Mouse (Mus musculus): ENCODE data around the gene Npm1.

Npm1 gene

GRCm38 (mm10) chr11:33162998-33163506 is at the start of gene Npm1:
Npm1 (minus strand) TSS chr11:33163206.
- peak; percentile 33; the same call in 1 of the 2 replicates for TF ChIP-seq GATA4 (IDR thresholded peaks at IDR 0.05; ENCODE audit: insufficient replicate concordance, low read length)

DNA sequence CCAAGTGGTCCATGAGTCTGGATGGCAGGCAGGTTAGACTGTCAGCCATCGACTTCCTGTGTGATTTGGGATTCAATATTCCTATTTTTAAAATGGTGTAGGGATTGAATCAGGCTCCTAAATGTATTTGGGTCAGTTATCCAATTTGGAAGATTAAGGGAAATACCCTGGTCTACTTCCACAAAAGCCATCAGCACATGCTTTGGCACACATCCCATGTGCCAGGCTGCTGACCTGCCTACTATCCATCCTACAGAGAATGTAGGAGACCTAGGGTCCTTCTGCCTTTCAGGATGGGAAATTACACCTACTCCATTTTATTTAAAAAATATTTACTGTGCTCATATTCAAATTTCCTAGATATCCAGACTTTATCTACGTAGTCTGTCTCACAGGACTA is 44.4 kb upstream of the Npm1 start:
- TF ChIP-seq GATA4 (IDR thresholded peaks at IDR 0.05; ENCODE audit: insufficient replicate concordance, low read length): no peak

DNA sequence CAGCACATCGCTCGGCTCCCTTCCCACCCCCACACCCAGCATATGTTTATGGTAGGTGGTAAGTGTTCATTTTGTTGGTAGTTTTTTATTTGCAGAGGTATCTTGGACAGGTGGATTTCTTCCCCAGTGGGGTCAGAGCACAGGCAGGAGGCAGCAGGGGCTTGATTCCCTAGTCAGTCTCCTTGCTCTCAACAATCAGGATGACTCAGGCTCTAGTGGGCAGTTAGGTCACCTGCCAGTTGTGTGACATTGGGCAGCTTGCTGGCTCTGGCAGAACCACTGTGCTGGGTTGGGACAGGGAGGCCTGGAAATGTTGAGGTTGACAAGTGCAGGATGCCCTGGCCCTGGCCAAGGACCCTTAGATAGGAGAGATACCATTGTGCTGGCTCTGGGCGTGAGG is 42.0 kb upstream of the Npm1 start:
- TF ChIP-seq GATA4 (IDR thresholded peaks at IDR 0.05; ENCODE audit: insufficient replicate concordance, low read length): no peak

DNA sequence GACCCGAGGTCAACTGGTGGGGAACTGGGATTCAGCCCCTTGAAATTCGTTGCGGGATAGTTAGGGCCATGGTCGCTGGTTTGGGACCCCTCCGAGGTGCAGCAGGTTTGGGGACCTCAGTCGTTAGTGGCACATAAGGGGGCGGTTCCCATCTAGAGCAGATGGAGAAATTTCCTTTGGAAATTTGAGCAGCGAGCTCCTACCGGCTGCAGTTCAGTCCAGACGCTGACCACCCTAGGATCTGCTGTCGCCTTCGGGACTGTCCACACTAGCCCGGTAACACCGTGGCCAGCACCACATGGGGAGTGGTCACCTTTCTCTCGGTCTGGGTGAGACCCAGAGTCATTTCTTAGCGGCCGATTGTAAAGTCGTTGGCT is 41.3 kb upstream of the Npm1 start:
- no peak for TF ChIP-seq GATA4 (IDR thresholded peaks at IDR 0.05; ENCODE audit: insufficient replicate concordance, low read length)

DNA sequence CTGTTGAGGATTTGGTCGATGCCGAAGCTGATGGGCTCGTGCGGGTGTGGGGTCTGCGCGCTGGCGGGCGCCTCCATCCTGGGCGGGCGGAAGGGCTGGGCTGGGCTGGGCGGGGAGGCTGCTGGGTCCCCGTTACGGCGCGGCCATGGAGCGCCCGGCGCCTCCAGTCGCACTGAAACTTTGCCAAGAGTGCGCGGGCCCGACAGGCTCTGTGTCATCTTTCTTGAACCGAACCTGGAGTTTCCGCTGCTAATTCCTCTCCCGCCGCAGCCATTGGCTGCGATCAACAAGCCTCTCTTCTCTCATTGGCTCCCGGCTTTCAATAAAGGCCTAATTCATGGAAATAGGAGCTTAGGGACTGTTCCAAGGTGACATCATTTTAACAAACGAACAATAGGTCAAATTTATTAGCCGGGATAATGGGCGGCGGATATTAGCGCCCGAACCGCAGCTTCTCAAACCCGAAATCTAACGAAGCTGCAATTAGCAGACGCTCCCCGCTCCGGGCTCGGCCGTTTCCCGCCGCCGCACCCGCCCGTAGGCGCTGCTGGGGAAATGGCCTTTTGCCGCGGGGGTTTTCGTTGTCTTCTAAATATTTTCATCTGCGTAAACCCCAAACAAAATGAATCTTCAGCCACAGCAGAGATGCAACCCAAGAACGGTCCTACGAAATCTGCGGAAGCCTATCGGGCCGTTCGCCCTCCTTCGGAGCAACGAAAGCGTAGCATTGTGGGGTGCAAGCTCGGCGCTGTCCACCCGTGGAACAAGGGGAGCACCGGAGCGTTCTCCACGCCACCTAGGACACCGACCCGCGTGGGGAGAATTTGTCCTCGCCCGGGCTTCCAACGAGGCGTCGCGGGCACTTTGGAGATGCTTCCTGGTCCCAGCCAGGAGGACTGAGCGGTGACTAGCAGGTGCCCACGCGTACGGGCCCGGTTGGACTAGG is 40.6 kb upstream of the Npm1 start, which contains the start of gene Tlx3:
Gene Tlx3 (minus strand): TSS at position 207 of the 946 bp plus-strand sequence.
- TF ChIP-seq GATA4 (IDR thresholded peaks at IDR 0.05; ENCODE audit: insufficient replicate concordance, low read length): no peak

DNA sequence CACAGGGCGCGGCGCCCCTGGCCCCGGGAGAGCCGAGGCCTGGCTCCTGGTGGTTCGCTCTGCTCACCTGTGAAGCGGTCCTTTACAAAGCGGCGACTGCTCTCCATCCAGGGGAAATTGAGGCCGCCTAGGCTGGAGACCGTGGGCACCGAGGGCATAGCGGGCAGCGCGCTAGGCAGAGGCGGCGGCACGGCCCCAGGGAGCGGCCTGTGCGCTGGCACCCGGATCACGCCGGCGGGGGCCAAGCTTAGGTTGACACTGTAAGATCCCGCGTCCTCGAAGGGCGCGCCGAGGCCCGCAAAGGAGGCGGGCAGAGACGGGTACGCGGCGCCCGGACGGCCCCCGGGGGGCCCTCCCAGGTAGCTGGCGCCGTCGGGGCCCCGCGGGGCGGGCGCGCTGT is 40.0 kb upstream of the Npm1 start:
- no peak for TF ChIP-seq GATA4 (IDR thresholded peaks at IDR 0.05; ENCODE audit: insufficient replicate concordance, low read length)

- TF ChIP-seq GATA4 (IDR thresholded peaks at IDR 0.05; ENCODE audit: insufficient replicate concordance, low read length): no peak
Observed at GRCm38 (mm10) chr11:33202296-33202695, 39.3 kb upstream of the Npm1 start.

- no peak for TF ChIP-seq GATA4 (IDR thresholded peaks at IDR 0.05; ENCODE audit: insufficient replicate concordance, low read length)
Observed at GRCm38 (mm10) chr11:33201626-33202010, 38.6 kb upstream of the Npm1 start.

GRCm38 (mm10) chr11:33200764-33201625 is 38.0 kb upstream of the Npm1 start:
- TF ChIP-seq GATA4 (IDR thresholded peaks at IDR 0.05; ENCODE audit: insufficient replicate concordance, low read length): no peak

- TF ChIP-seq GATA4 (IDR thresholded peaks at IDR 0.05; ENCODE audit: insufficient replicate concordance, low read length): no peak
Observed at GRCm38 (mm10) chr11:33199906-33200763, 37.1 kb upstream of the Npm1 start.

- no peak for TF ChIP-seq GATA4 (IDR thresholded peaks at IDR 0.05; ENCODE audit: insufficient replicate concordance, low read length)
Observed at GRCm38 (mm10) chr11:33199117-33199514, 36.1 kb upstream of the Npm1 start.

DNA sequence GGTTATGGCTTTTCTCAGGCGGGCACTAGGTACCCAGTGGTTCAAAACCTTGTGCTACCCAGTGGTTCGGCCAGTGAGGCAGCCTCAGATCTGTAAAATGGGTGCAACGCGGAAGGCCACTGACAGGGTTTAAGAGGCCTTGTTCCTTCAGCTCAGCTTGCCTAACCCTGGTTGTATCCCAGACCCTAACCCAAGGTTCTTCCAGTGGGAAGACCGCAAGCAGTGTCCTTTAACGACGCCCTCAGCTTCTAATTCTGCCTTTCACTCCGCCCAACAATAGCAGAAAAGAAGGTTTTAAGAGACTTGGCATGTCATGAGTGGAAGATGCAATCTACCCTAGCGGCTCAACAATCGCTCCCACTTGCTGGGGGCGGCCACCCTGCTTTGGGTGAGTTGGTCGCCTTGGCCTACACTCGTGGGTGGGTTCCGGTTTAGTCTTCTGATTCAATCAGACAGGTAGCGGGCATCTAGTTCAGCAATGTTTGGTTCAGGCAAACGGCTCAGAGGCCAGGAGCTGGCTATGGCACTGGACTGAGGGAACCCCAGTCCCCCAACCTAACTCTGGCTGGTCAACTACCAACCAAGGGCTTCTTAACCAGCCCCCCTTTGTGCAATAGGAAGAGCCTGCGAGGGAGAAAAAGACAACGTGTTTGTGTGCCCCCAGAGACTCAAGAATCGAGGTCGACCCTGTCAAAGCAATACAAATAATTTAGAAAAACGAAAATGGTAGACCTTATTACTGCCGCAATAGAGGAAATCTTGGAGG is 35.5 kb upstream of the Npm1 start:
- TF ChIP-seq GATA4 (IDR thresholded peaks at IDR 0.05; ENCODE audit: insufficient replicate concordance, low read length): no peak

DNA sequence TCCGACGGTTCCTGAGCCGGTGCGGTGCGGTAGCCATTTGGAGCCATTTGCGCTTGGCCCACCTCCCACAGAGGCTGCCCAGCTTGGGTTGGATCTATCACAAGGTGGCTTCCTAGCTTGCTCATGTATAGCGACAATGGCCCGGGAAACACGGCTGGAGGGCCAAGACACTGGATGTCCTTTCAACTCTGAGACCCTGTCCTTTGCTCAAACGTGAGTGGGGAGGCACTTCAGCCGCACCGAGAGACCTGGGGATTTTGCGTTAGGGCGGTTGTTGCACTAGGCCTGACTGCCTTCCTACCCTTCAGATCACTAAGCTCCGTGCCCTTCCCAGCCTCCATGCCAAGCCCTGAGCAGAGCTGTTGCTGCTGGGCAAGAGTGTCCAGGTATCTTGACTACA is 34.7 kb upstream of the Npm1 start:
- no peak for TF ChIP-seq GATA4 (IDR thresholded peaks at IDR 0.05; ENCODE audit: insufficient replicate concordance, low read length)

- no peak for TF ChIP-seq GATA4 (IDR thresholded peaks at IDR 0.05; ENCODE audit: insufficient replicate concordance, low read length)
Observed at GRCm38 (mm10) chr11:33197133-33197514, 34.1 kb upstream of the Npm1 start.

All from liver, adult (tissue).